Mouse (Mus musculus) ovary, postnatal 14 days (tissue): ENCODE measurements around the gene Pkd1.

Experiments
- DNase-seq: peaks from one replicate; pipeline ENCODE4 v3.0.0; 2022; ENCODE audit warnings: low spot score

Gene Pkd1

DNA sequence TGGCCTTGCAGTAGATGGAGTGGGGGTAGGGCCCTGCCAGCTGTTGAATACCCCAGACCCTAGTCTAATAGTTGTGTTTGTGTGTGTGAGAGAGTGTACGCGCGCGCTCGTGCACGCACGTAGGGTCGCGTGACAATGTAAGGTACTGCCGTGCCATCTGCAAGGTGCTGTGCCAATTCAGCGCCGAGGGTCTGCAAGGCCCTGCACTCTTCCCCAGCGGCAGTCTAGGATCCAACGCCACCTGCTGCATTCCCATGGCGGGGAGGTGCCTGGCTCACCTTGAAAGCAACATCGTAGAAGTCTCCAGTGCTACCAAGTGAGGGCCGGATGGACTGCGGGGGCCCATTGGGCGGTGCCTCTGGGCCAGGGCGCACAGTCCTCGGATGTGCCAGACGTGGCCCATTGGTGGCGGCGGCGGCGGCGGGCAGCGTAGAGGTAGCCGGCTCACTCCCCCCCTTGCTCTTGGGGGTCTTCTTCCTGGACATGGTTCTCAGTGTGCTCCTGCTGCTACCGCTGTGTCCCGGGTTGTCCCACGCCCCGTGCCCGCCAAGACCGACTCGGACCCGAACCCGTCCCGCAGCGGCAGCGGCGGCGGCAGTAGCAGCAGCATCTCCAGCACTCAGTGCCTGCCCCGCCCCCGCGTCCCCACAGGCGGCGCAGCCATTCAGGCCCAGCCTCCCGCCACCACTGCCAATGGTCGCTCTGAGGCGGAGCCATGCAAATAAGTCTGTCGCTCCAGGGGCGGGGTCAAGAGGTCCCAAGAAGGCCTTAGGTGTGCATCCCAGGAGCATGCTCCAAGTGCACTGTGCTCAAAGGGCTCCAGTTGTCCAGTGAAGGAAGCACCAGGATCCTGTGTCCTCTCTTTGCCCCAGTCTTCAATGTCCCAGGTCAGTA is 16.3 kb upstream of the Pkd1 start:
- DNase-seq = peak; percentile 62

- DNase-seq = no peak
These were observed 15.4 kb upstream of the Pkd1 start, which contains the start of gene Rab26 for GRCm38 (mm10) chr17:24534160-24534718. Gene Rab26, minus strand, starts transcription at chr17:24534210.

- no peak for DNase-seq
These were observed 14.3 kb upstream of the Pkd1 start for GRCm38 (mm10) chr17:24535300-24535699.

- no peak for DNase-seq
These were observed 12.1 kb upstream of the Pkd1 start for GRCm38 (mm10) chr17:24537536-24537935.

- no peak for DNase-seq
These were observed 10.7 kb upstream of the Pkd1 start for GRCm38 (mm10) chr17:24538950-24539349.

DNA sequence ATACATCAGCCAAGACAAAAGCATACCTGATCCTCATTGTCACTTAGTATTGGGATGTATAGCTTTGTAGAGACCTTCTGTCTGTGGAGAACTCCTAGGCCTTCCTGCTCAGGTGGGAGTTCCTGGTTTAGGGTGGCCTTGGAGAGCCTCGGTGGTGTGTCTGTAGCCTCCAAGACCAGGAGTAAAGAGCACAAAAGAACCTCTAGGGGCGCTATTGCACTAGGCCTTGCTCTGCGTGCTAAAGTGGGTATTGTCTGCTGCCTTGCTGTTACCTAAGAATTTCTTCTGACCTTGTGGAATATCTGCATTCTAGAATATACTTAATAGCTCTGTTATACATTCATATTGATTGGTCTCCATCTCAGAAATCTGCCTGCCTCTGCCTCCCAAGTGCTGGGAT is 9.3 kb upstream of the Pkd1 start:
- no peak for DNase-seq

- no peak for DNase-seq
These were observed 5.0 kb upstream of the Pkd1 start for GRCm38 (mm10) chr17:24544613-24545012.

DNA sequence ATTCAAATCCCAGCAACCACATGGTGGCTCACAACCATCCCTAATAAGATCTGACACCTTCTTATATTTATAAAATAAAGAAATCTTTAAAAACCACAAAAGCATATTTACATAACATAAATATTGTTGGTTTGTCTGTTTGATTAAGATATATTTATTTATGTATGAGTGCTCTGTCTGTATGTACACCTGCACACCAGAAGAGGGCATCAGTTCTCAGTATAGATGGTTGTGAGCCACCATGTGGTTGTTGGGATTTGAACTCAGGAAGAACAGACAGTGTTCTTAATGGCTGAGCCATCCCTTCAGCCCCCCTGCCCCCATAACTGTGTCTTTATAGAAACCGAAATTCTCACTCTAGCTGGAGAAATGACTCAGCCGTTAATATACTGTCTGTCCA is 4.4 kb upstream of the Pkd1 start:
- no peak for DNase-seq

GRCm38 (mm10) chr17:24546234-24546633 is 3.4 kb upstream of the Pkd1 start:
- no peak for DNase-seq

DNA sequence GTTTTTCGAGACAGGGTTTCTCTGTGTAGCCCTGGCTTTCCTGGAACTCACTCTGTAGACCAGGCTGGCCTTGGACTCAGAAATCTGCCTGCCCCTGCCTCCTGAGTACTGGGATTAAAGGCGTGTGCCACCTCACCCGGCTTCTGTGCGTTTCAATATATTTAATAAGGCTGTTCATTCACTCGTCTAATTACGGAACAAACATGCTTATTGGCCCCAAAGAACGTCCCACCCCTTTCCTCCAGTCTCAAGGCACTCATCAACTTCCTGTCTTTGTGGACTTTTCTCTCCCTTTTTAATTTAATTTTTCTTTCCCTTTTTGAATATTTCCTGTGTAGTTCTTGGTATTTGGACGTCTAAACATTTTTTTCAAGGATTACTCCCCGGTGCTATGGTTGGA is 1.2 kb upstream of the Pkd1 start:
- no peak for DNase-seq

DNA sequence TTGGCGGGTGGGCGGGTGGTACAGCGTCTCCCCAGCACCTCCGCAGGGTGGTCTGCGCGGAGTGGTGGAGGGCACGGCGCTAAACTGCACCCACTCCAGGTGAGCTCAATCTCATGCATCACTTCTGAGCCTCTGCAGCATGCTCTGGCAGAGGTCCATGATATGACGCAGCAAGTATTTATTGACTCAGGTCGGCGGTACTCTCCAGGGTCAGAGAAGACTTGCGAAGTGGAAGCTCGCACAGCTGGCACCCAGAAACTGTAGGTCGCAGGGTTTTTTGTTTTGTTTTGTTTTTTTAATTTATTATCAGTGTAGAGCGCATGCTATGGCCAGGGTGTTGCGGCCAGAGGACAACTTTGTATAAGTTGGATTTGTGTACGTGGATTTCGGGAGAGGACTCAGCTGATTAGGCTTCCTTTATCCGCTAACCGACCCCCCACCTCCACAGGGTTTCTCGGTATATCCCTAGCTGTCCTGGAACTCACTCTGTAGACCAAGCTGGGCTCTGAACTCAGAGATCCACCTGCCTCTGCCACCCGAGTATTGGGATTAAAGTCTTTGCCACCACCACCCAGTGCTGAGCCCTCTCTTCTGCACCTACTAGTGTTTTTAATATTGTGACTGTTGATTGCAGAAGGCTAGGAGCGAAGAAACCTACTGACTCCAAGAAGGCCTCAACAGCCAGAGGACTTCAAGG is 565 bp upstream of the Pkd1 start:
- DNase-seq = no peak

GRCm38 (mm10) chr17:24550416-24551049 is 899 bp downstream of the Pkd1 start:
- peak; percentile 57 for DNase-seq

DNA sequence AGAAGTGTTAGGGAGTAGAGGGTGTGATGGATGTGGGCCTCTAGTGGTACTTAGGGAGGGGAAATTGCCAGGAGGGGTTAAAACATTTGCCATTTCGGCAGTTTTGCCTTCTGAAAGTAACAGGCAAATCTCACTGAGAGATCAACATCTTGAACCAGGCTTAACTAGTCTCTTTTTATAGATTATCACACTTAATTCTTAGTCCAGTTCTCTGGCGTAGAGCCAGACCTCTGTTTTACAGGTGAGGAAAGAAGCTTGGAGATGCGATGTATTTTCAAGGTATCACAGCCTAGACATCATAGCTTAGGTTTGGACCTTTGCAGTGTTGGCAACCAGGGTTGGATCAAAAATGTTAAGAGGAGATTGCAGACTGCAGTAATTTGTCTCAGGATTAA is 1.4 kb downstream of the Pkd1 start:
- no peak for DNase-seq

DNA sequence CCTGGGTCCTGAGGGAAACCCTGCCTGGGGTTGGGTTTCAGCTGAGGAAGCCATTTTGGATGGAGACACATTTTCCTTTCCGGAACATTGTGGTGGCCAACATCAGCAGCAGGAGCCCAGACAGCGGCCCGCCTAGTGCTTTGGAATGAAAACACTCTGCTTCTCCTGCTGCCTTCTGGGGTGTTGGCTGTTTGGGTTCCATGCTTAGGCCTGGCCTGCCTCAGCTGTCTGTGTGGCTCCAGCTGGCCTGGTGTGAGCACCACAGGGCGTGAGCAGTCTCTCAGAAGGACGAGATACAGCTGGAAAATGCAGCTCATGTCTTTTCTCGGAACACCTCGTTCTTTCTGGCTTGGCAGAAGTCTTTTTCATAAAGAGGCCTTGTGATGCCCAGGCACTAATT is 7.5 kb downstream of the Pkd1 start:
- DNase-seq = no peak

DNA sequence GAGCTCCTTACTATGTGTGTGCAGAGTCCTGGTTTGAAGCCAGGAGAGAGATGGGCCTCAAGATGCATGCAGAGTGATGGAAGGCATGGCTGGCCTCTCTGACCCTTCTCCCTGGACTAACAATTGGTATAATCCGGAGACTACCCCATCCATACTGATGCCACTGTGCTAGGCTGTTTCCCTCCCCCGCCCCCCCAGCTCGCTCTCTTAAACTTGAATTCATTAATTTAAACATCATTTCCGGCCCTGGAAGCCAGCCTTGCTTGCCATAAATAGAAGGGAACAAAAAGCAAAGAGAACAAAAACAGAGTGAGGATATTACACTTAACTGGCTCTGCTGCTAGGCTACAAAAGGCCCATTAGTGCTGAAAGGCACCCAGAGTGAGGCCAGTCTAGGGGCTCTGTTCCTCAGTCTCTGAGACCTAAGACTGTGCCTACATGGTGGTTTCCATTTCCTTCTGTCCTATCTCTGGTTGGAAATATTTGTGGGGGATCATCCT is 9.0 kb downstream of the Pkd1 start:
- no peak for DNase-seq

GRCm38 (mm10) chr17:24559146-24559545 is 9.5 kb downstream of the Pkd1 start:
- no peak for DNase-seq

- DNase-seq = no peak
These were observed 10.8 kb downstream of the Pkd1 start for GRCm38 (mm10) chr17:24560301-24561028.

- no peak for DNase-seq
These were observed 12.0 kb downstream of the Pkd1 start for GRCm38 (mm10) chr17:24561592-24561991.

- DNase-seq = no peak
These were observed 14.0 kb downstream of the Pkd1 start for GRCm38 (mm10) chr17:24563638-24564037.

DNA sequence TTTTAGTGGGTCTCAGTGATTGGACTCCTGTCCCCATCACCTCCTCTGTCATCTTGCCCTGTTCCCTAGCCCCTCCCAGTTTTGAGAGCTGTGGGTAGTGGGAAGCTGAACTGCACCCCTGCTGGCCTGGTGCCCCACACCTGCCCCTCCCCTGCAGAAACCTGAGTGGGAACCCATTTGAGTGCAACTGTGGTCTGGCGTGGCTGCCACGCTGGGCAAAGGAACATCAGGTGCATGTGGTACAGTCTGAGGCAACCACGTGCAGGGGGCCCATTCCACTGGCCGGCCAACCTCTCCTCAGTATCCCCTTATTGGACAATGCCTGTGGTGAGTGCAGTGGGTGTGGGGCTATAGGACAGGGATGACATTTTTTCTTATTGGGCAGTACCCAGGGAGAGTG is 14.8 kb downstream of the Pkd1 start:
- DNase-seq = no peak

DNA sequence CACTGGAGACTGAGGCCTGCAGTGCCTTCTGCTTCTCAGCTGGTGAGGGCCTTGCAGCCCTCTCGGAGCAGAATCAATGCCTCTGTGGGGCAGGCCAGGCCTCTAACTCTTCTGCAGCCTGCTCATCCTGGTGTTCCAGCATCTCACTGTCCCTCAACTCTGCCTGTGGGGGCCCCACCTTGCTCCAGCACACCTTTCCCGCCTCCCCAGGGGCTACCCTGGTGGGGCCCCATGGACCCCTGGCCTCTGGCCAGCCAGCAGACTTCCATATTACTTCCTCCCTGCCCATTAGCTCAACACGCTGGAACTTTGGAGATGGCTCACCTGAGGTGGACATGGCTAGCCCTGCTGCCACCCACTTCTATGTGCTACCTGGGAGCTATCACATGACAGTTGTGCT is 15.5 kb downstream of the Pkd1 start:
- no peak for DNase-seq

DNA sequence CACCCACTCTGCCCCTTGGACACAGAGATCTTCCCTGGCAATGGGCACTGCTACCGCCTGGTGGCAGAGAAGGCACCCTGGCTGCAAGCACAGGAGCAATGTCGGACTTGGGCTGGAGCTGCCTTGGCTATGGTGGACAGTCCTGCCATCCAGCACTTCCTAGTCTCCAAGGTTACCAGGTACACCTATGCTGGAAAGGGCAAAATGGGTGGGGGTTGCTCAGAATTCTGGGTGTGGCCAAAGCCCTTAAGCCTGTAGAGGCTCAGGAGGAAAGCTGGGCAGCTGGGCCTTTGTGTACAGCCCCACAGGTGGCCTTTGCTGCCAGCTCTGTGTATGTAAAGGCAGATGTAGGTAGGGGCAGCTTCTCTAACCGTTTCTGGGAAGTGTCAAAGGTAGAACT is 16.2 kb downstream of the Pkd1 start:
- no peak for DNase-seq
